Mouse (Mus musculus) stomach, embryonic 14.5 days (tissue): Measurements from ENCODE around the gene Psme2b. TPM values are rescaled to one million over a fixed set of nuclear protein-coding genes. Genes with fewer than 3 reads are reported as not detected.
"Not testable (repeated sequence)": the region's sequence is repeated elsewhere in the genome, so short reads cannot be mapped to it uniquely, and the experiment has no call there.

ENCODE experiments used
- ATAC-seq: fragments of 200-750 bp; cut with Nextera tagmentation; 2 replicates; pipeline ENCODE4 v1.8.0; 2017; ENCODE audit warnings: low read depth, moderate TSS enrichment; ENCODE audit not compliant: insufficient number of reproducible peaks, insufficient read depth, low FRiP score
- H3K27ac ChIP-seq: fragments of 300-500 bp; sonication (generic); 2 replicates; pipeline ENCODE4 v1.5.1; 2014; ENCODE audit warnings: mild to moderate bottlenecking, low read length, moderate library complexity, mixed read lengths
- H3K27me3 ChIP-seq: fragments of 300-500 bp; sonication (generic); 2 replicates; pipeline ENCODE4 v1.6.1; 2014; ENCODE audit warnings: low read length, control low read depth, mixed read lengths; ENCODE audit not compliant: control insufficient read depth, insufficient read depth
- H3K36me3 ChIP-seq: fragments of 300-500 bp; sonication (generic); 2 replicates; pipeline ENCODE4 v1.6.1; 2014; ENCODE audit warnings: mild to moderate bottlenecking, control low read depth, low read length, moderate library complexity, mixed read lengths; ENCODE audit not compliant: control insufficient read depth, insufficient read depth
- H3K4me1 ChIP-seq: fragments of 300-500 bp; sonication (generic); 2 replicates; pipeline ENCODE4 v1.6.1; 2014; ENCODE audit warnings: low read length, control low read depth, mixed read lengths; ENCODE audit not compliant: control insufficient read depth, insufficient read depth
- H3K4me2 ChIP-seq: fragments of 300-500 bp; sonication (generic); replicated peaks from 2 replicates; pipeline ENCODE4 v1.6.1; 2014; ENCODE audit warnings: low read depth, low read length, control low read depth
- H3K4me3 ChIP-seq: fragments of 300-500 bp; sonication (generic); 2 replicates; pipeline ENCODE4 v1.5.1; 2014; ENCODE audit warnings: low read depth, low read length, control low read depth
- H3K9ac ChIP-seq: fragments of 300-500 bp; sonication (generic); replicated peaks from 2 replicates; pipeline ENCODE4 v1.6.1; 2014; ENCODE audit warnings: low read depth, mild to moderate bottlenecking, control low read depth, low read length, moderate library complexity, mixed read lengths
- H3K9me3 ChIP-seq: fragments of 300-500 bp; sonication (generic); 2 replicates; pipeline ENCODE4 v1.6.1; 2016; ENCODE audit warnings: low read depth, low read length, control low read depth; ENCODE audit not compliant: control insufficient read depth
- WGBS: fragments of 180-500 bp; shearing (Covaris S2); extraction: QIAGEN DNeasy Blood & Tissue Kit; methylation state at CpG from one replicate; pipeline ENCODE4 v1.1.7; 2014; 5-methylcytosine and 5-hydroxymethylcytosine counted together
- polyA plus RNA-seq: library from polyadenylated mRNA; unstranded; fragments of >200 nt; fragmentation: Nextera tagmentation; extraction: Ambion mirVana; gene quantifications from 2 replicates; pipeline ENCODE4 v1.2.1, GENCODE M21; 2014

Psme2b gene
- polyA plus RNA-seq, 1 experiment from 2014 or later: 3.8 TPM

- no peak for ATAC-seq
- H3K9me3 ChIP-seq: no peaks in the 10 kb centered on the region
- H3K27ac ChIP-seq: no peak overlapping the region
- no peaks in the 10 kb centered on the region for H3K27me3 ChIP-seq
- WGBS: 70% methylated on average over 3 of the region's 3 CpGs
- H3K9ac ChIP-seq: no peak overlapping the region
- H3K4me2 ChIP-seq: no peak overlapping the region
- no peak overlapping the region for H3K4me3 ChIP-seq
- H3K36me3 ChIP-seq: no peaks in the 10 kb centered on the region
- no peaks in the 10 kb centered on the region for H3K4me1 ChIP-seq
Observed at GRCm38 (mm10) chr11:48918380-48918779, 27.6 kb downstream of the Psme2b start.

- no peak overlapping the region for H3K9ac ChIP-seq
- WGBS: 86% methylated on average over 1 of the region's 1 CpGs
- H3K4me1 ChIP-seq: no peaks in the 10 kb centered on the region
- no peak overlapping the region for H3K4me3 ChIP-seq
- no peaks in the 10 kb centered on the region for H3K36me3 ChIP-seq
- H3K27ac ChIP-seq: no peak overlapping the region
- H3K9me3 ChIP-seq: no peaks in the 10 kb centered on the region
- H3K27me3 ChIP-seq: no peaks in the 10 kb centered on the region
- H3K4me2 ChIP-seq: no peak overlapping the region
- ATAC-seq: no peak
Observed at GRCm38 (mm10) chr11:48913611-48914010, 32.4 kb downstream of the Psme2b start.

GRCm38 (mm10) chr11:48908459-48908858 is 37.5 kb downstream of the Psme2b start:
- Histone ChIP-seq H3K4me3 (no peak overlapping the region), H3K4me1 (no peaks in the 10 kb centered on the region), H3K9ac (no peak overlapping the region), H3K36me3 (no peaks in the 10 kb centered on the region), H3K4me2 (no peak overlapping the region), H3K27ac (no peak overlapping the region), H3K9me3 (no peaks in the 10 kb centered on the region), H3K27me3 (no peaks in the 10 kb centered on the region)
- 48% methylated on average over 1 of the region's 1 CpGs for WGBS
- ATAC-seq: no peak

GRCm38 (mm10) chr11:48902021-48902420 is 44.0 kb downstream of the Psme2b start, which contains the start of gene Gm5431:
Gene Gm5431, minus strand, starts transcription at chr11:48902214.
- H3K4me3 ChIP-seq: no peak within 1 kb of the TSS
- no peaks in the 10 kb centered on the region for H3K9me3 ChIP-seq
- H3K27me3 ChIP-seq: no peaks in the 10 kb centered on the region
- no peaks in the 10 kb centered on the region for H3K4me1 ChIP-seq
- H3K9ac ChIP-seq: no peak within 1 kb of the TSS
- H3K36me3 ChIP-seq: no peaks in the 10 kb centered on the region
- H3K27ac ChIP-seq: no peak within 1 kb of the TSS
- H3K4me2 ChIP-seq: no peak within 1 kb of the TSS
- ATAC-seq: no peak
- WGBS: 63% methylated on average over 2 of the region's 2 CpGs

- not testable (repeated sequence) for H3K9me3 ChIP-seq, ATAC-seq, H3K4me1 ChIP-seq, H3K4me3 ChIP-seq, H3K9ac ChIP-seq, H3K36me3 ChIP-seq, H3K4me2 ChIP-seq, H3K27me3 ChIP-seq, H3K27ac ChIP-seq
- WGBS: 88% methylated on average over 1 of the region's 1 CpGs
Observed at GRCm38 (mm10) chr11:48901567-48901930, 44.4 kb downstream of the Psme2b start.

- H3K27ac ChIP-seq, H3K4me1 ChIP-seq, ATAC-seq, H3K9ac ChIP-seq, H3K4me3 ChIP-seq, H3K9me3 ChIP-seq, H3K27me3 ChIP-seq, H3K36me3 ChIP-seq, H3K4me2 ChIP-seq: not testable (repeated sequence)
- WGBS: 77% methylated on average over 6 of the region's 6 CpGs
Observed at GRCm38 (mm10) chr11:48900654-48901566, 45.1 kb downstream of the Psme2b start.

GRCm38 (mm10) chr11:48898812-48899431 is 47.1 kb downstream of the Psme2b start:
- no peak overlapping the region for H3K9ac ChIP-seq
- no peak overlapping the region for H3K4me2 ChIP-seq
- H3K27ac ChIP-seq: no peak overlapping the region
- no peaks in the 10 kb centered on the region for H3K4me1 ChIP-seq
- no peaks in the 10 kb centered on the region for H3K9me3 ChIP-seq
- no peaks in the 10 kb centered on the region for H3K27me3 ChIP-seq
- ATAC-seq: no peak
- H3K36me3 ChIP-seq: no peaks in the 10 kb centered on the region
- no peak overlapping the region for H3K4me3 ChIP-seq
- 75% methylated on average over 2 of the region's 2 CpGs for WGBS
